Mouse (Mus musculus) inflammation-experienced regulatory T-cells, adult 6 months (primary cell): ENCODE measurements around the gene Zfp786. TPM values are rescaled to one million over a fixed set of nuclear protein-coding genes. Genes with fewer than 3 reads are reported as not detected.
"Not testable (repeated sequence)": the region's sequence is repeated elsewhere in the genome, so short reads cannot be mapped to it uniquely, and the experiment has no call there.

ENCODE experiments used
- ATAC-seq: one replicate; pipeline ENCODE4 v1.8.0; 2017
- polyA plus RNA-seq, 3 experiments: library from polyadenylated mRNA; unstranded; fragments of 100-300 nt; shearing (Covaris generic); gene quantifications; one replicate each; pipeline ENCODE4 v1.2.1; 2017

Gene Zfp786
- polyA plus RNA-seq, 3 experiments from 2014 or later = 0.11 to 0.34 TPM; not detected in 1

DNA sequence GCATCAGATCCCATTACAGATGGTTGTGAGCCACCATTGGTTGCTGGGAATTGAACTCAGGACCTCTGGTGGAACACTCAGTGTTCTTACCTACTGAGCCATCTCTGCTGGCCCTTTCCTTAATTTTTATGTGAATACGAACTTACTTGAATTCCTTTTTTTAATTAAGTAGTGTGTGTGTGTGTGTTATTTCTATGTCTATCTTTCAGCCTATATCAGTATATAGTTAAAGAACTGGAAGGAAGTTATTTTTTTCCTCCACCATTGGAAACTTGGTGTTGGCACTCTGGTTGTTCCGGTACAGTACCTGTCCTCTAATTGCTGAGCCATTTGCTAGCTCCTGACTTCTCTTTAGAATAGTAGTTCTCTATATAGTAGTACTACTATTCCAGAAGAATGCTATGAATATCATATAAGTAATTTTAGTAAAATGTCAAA lies 50.1 kb downstream of the Zfp786 start:
- peak; percentile 19 for ATAC-seq

GRCm38 (mm10) chr6:47771760-47772159 lies 58.9 kb downstream of the Zfp786 start:
- peak; percentile 63 for ATAC-seq

DNA sequence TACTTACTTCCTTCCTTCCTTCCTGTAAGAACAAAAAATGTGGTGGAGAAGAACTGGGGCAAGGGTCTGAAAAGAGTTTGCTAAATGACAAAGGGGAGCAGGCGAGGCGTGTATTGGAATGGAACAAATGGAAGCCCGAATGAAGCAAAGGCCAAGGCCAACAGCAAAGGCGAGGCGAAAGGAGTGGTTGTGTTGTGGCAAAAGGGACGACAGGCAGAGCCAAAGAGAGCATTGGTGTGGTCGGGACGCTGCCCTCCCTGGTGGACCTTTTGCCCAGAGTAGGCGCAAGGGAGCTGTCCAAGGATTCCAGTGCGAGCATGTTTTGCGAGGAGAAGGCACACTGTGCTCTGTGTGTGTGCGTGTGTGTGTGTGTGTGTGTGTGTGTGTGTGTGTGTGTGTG lies 59.6 kb downstream of the Zfp786 start:
- not testable (repeated sequence) for ATAC-seq

DNA sequence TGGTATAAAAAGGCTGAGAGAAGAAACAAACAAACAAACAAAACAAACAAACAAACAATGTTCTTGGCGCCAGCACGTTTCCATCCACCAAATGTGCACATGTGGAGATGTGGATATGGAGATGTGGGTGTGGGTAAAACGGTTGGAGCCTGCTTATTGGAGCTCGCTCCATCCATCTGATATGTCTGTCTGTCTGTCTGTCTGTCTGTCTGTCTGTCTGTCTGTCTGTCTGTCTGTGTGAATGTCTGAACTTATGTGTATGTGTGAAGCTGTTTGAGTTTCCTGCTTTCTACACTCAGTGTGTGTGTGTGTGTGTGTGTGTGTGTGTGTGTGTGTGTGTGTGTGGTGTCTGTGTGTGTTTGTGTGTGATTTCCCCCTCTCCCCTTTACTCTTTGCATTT lies 60.8 kb downstream of the Zfp786 start:
- ATAC-seq = not testable (repeated sequence)

Other genes starting within 250 kb of the Zfp786 start
- gene Ezh2, start 235.5 kb downstream of the Zfp786 start, polyA plus RNA-seq = 10 to 100 TPM; 41.2 to 67.6 (median 43.2) TPM
- gene Pdia4, start 17.4 kb downstream of the Zfp786 start, polyA plus RNA-seq = 100 to 1,000 TPM; 141 to 180 (median 169) TPM
- gene Zfp398, start 4.8 kb upstream of the Zfp786 start, polyA plus RNA-seq = 10 to 100 TPM in 2 of 3 experiments, 1 to 10 TPM in 1; 7.2 to 16.0 (median 12.8) TPM
- gene Zfp282, start 46.3 kb upstream of the Zfp786 start, polyA plus RNA-seq = 1 to 10 TPM; 2.2 to 2.7 (median 2.6) TPM
- 10 to 100 TPM; 13.3 to 16.0 (median 13.6) TPM for gene Zfp212, start 89.6 kb upstream of the Zfp786 start, polyA plus RNA-seq
- gene Zfp956, start 122.5 kb upstream of the Zfp786 start, polyA plus RNA-seq = 10 to 100 TPM; 14.0 to 31.5 (median 28.4) TPM
- gene Zfp777, start 218.0 kb upstream of the Zfp786 start, polyA plus RNA-seq = 1 to 10 TPM; 4.1 to 6.5 (median 5.7) TPM